Mouse (Mus musculus) urinary bladder, postnatal 36 days (tissue): ENCODE measurements around the gene Rab4b.

Experiments
- DNase-seq, 2 experiments: peaks; one replicate each; pipeline ENCODE4 v3.0.0; 2022; ENCODE audit warnings: low spot score in 2 of 2, mixed read lengths in 1 of 2

Rab4b gene

GRCm38 (mm10) chr7:27178324-27179216, at the start of gene Rab4b:
Rab4b (minus strand) TSS chr7:27178896.
- peak; percentile 98 to 99 for DNase-seq

- peak; percentile 93 for DNase-seq
Measured at GRCm38 (mm10) chr7:27228281-27228821, 49.7 kb upstream of the Rab4b start, which contains the start of gene Itpkc. Itpkc (minus strand) TSS chr7:27228661.

- peak in 1 of 2 experiments; percentile 36 for DNase-seq
Measured at GRCm38 (mm10) chr7:27227676-27228075, 49.0 kb upstream of the Rab4b start.

- no peak for DNase-seq
Measured at GRCm38 (mm10) chr7:27227276-27227675, 48.6 kb upstream of the Rab4b start.

GRCm38 (mm10) chr7:27224877-27225575, 46.3 kb upstream of the Rab4b start:
- DNase-seq = peak; percentile 49 to 66

GRCm38 (mm10) chr7:27222538-27222937, 43.8 kb upstream of the Rab4b start:
- no peak for DNase-seq

GRCm38 (mm10) chr7:27221939-27222338, 43.2 kb upstream of the Rab4b start:
- no peak for DNase-seq

GRCm38 (mm10) chr7:27219937-27220336, 41.2 kb upstream of the Rab4b start:
- DNase-seq = no peak

- DNase-seq = no peak
Measured at GRCm38 (mm10) chr7:27218586-27218985, 39.9 kb upstream of the Rab4b start.

- DNase-seq = no peak
Measured at GRCm38 (mm10) chr7:27212626-27213025, 33.9 kb upstream of the Rab4b start.

- DNase-seq = no peak
Measured at GRCm38 (mm10) chr7:27203730-27204449, 25.2 kb upstream of the Rab4b start.

- DNase-seq = no peak
Measured at GRCm38 (mm10) chr7:27198779-27199178, 20.1 kb upstream of the Rab4b start.

GRCm38 (mm10) chr7:27198355-27198754, 19.7 kb upstream of the Rab4b start:
- no peak for DNase-seq

- DNase-seq = no peak
Measured at GRCm38 (mm10) chr7:27197634-27198033, 18.9 kb upstream of the Rab4b start.

- no peak for DNase-seq
Measured at GRCm38 (mm10) chr7:27197136-27197535, 18.4 kb upstream of the Rab4b start.

- DNase-seq = peak; percentile 86 to 97
Measured at GRCm38 (mm10) chr7:27195681-27196611, 17.2 kb upstream of the Rab4b start, which contains the start of the genes BC024978 and Snrpa. BC024978 (plus strand) TSS chr7:27195781. Snrpa (minus strand) TSS chr7:27196271.

GRCm38 (mm10) chr7:27193731-27194130, 15.0 kb upstream of the Rab4b start:
- no peak for DNase-seq

- DNase-seq = no peak
Measured at GRCm38 (mm10) chr7:27192434-27192833, 13.7 kb upstream of the Rab4b start.

- no peak for DNase-seq
Measured at GRCm38 (mm10) chr7:27189271-27189931, 10.7 kb upstream of the Rab4b start.

GRCm38 (mm10) chr7:27185986-27186385, 7.3 kb upstream of the Rab4b start:
- no peak for DNase-seq
